Mouse (Mus musculus) thymus, postnatal 0 days (tissue): ENCODE data around the gene Uqcrc2. TPM values are rescaled to one million over a fixed set of nuclear protein-coding genes. Genes with fewer than 3 reads are reported as not detected.

Experiments
- DNase-seq: peaks from one replicate; pipeline ENCODE4 v3.0.0-alpha.2; 2015; ENCODE audit warnings: low spot score
- polyA plus RNA-seq: library from polyadenylated mRNA; unstranded; fragments of >200 nt; fragmentation: Nextera tagmentation; extraction: Ambion mirVana; gene quantifications from 2 replicates; pipeline ENCODE4 v1.2.1, GENCODE M21; 2015

Uqcrc2 gene
- polyA plus RNA-seq: 213 and 220 TPM in 2 replicates

- peak; percentile 91 for DNase-seq
Observed at GRCm38 (mm10) chr7:120634711-120635361, at the start of gene Uqcrc2. Gene Uqcrc2 (plus strand): TSS chr7:120635176.

GRCm38 (mm10) chr7:120597203-120597743 lies 37.7 kb upstream of the Uqcrc2 start:
- no peak for DNase-seq

- no peak for DNase-seq
Observed at GRCm38 (mm10) chr7:120597744-120598243, 37.2 kb upstream of the Uqcrc2 start.

GRCm38 (mm10) chr7:120598355-120598754 lies 36.6 kb upstream of the Uqcrc2 start:
- DNase-seq: no peak

GRCm38 (mm10) chr7:120620075-120620771 lies 14.8 kb upstream of the Uqcrc2 start:
- no peak for DNase-seq

- DNase-seq: no peak
Observed at GRCm38 (mm10) chr7:120620841-120621240, 14.1 kb upstream of the Uqcrc2 start.

GRCm38 (mm10) chr7:120632518-120632917 lies 2.5 kb upstream of the Uqcrc2 start:
- DNase-seq: peak; percentile 42

- DNase-seq: peak; percentile 4
Observed at GRCm38 (mm10) chr7:120634301-120634700, 675 bp upstream of the Uqcrc2 start.

- DNase-seq: no peak
Observed at GRCm38 (mm10) chr7:120635362-120635781, 396 bp downstream of the Uqcrc2 start.

- DNase-seq: peak; percentile 22
Observed at GRCm38 (mm10) chr7:120635821-120636220, 845 bp downstream of the Uqcrc2 start.

GRCm38 (mm10) chr7:120643217-120643616 lies 8.2 kb downstream of the Uqcrc2 start:
- DNase-seq: peak; percentile 13

GRCm38 (mm10) chr7:120647849-120648248 lies 12.9 kb downstream of the Uqcrc2 start:
- DNase-seq: no peak

- DNase-seq: no peak
Observed at GRCm38 (mm10) chr7:120662079-120662478, 27.1 kb downstream of the Uqcrc2 start.

GRCm38 (mm10) chr7:120670153-120670875 lies 35.3 kb downstream of the Uqcrc2 start, which contains the start of gene Pdzd9:
Gene Pdzd9 (minus strand): TSS chr7:120670343.
- peak; percentile 68 for DNase-seq

GRCm38 (mm10) chr7:120671271-120671670 lies 36.3 kb downstream of the Uqcrc2 start:
- no peak for DNase-seq

GRCm38 (mm10) chr7:120677001-120677643 lies 42.1 kb downstream of the Uqcrc2 start, which contains the start of gene Mosmo:
Gene Mosmo (plus strand): TSS chr7:120677618.
- peak; percentile 73 for DNase-seq

- peak; percentile 22 for DNase-seq
Observed at GRCm38 (mm10) chr7:120677764-120678531, 43.0 kb downstream of the Uqcrc2 start.

- peak; percentile 16 for DNase-seq
Observed at GRCm38 (mm10) chr7:120679023-120679422, 44.0 kb downstream of the Uqcrc2 start.

- DNase-seq: no peak
Observed at GRCm38 (mm10) chr7:120682002-120682401, 47.0 kb downstream of the Uqcrc2 start.

GRCm38 (mm10) chr7:120684731-120685161 lies 49.8 kb downstream of the Uqcrc2 start:
- DNase-seq: no peak
